Comparison of ENCODE assay signal across 8 mouse cellular contexts in the genomic region with DNA sequence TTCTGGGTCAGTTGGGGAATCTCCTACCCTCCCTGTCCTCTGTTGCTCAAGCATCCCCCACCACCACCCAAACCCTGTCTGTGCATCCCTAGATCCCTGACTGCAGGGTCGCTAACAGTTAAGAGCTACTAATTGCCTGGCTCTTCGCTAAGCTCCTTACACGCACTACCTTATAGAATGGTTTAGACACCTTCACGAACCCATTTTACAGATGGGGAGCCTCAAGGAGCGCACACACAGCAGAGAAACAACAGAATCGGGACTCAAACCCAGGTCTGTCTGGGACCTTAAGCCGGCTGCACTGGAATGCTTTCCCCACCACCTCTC. TPM values are rescaled to one million over a fixed set of nuclear protein-coding genes. Genes with fewer than 3 reads are reported as not detected.
DNase-seq lines count a peak whose midpoint lies in the region; ATAC-seq and TF ChIP-seq lines count a peak whose summit lies in the region.

No protein-coding gene starts in this region.

- ATAC-seq in frontal cortex, adult (ENCODE audit: low TSS enrichment) = peak; percentile 58
- no peak for ATAC-seq in limb, embryonic 15.5 days (ENCODE audit: insufficient number of reproducible peaks, low FRiP score, low TSS enrichment, low read depth)
- ATAC-seq in stomach, embryonic 16.5 days (ENCODE audit: insufficient read depth, low FRiP score) = no peak

- H3K27me3 ChIP-seq in thymus, adult 2 months (ENCODE audit: control insufficient read depth, insufficient read depth, low read length) = no peaks in the 10 kb centered on the region
- H3K27me3 ChIP-seq in limb, embryonic 15.5 days = no peaks in the 10 kb centered on the region
- H3K27me3 ChIP-seq in stomach, embryonic 16.5 days (ENCODE audit: control insufficient read depth, insufficient read depth, low read length) = no peaks in the 10 kb centered on the region

- peak overlapping the region; percentile 88 for H3K4me3 ChIP-seq in thymus, adult 2 months (ENCODE audit: control insufficient read depth, insufficient read depth, low read length)
- peak overlapping the region; percentile 73 for H3K4me3 ChIP-seq in limb, embryonic 15.5 days
- peak overlapping the region; percentile 74 for H3K4me3 ChIP-seq in stomach, embryonic 16.5 days (replicated peaks; ENCODE audit: low read length)

- H3K36me3 ChIP-seq in thymus, adult 2 months (ENCODE audit: control insufficient read depth, insufficient read depth, low read length) = peaks cover 17% of the 10 kb centered on the region
- peaks cover 29% of the 10 kb centered on the region for H3K36me3 ChIP-seq in limb, embryonic 15.5 days
- H3K36me3 ChIP-seq in stomach, embryonic 16.5 days (ENCODE audit: control insufficient read depth, insufficient read depth, low read length) = no peaks in the 10 kb centered on the region

- no peak for TF ChIP-seq POLR2A in thymus, adult 2 months (IDR thresholded peaks at IDR 0.05; ENCODE audit: control insufficient read depth, extremely low read depth, insufficient read depth, low read length, poor library complexity)

- H3K9me3 ChIP-seq in limb, embryonic 15.5 days = no peaks in the 10 kb centered on the region
- H3K9me3 ChIP-seq in stomach, embryonic 16.5 days (replicated peaks; ENCODE audit: control insufficient read depth, low read length) = no peaks in the 10 kb centered on the region

- 12% methylated on average over 7 of the region's 7 CpGs for WGBS in thymus, adult 2 months
- 5% methylated on average over 7 of the region's 7 CpGs for WGBS in limb, embryonic 15.5 days
- 8% methylated on average over 7 of the region's 7 CpGs for WGBS in stomach, embryonic 16.5 days

- H3K4me2 ChIP-seq in limb, embryonic 15.5 days = peak overlapping the region; percentile 79
- peak overlapping the region; percentile 84 for H3K4me2 ChIP-seq in stomach, embryonic 16.5 days (ENCODE audit: low read depth, low read length)

- no peak for TF ChIP-seq CTCF in thymus, adult 2 months (IDR thresholded peaks at IDR 0.05; ENCODE audit: borderline replicate concordance, control insufficient read depth, extremely low read depth, insufficient read depth, low read length, poor library complexity)

- H3K4me1 ChIP-seq in thymus, adult 2 months (replicated peaks; ENCODE audit: control insufficient read depth, insufficient read depth, low read length) = peaks cover 12% of the 10 kb centered on the region
- H3K4me1 ChIP-seq in limb, embryonic 15.5 days = peaks cover 16% of the 10 kb centered on the region
- peaks cover 7% of the 10 kb centered on the region; the same call in 1 of the 2 replicates for H3K4me1 ChIP-seq in stomach, embryonic 16.5 days (ENCODE audit: control insufficient read depth, insufficient read depth, low read length)

- no peak for DNase-seq in frontal cortex, adult 2 months (ENCODE audit: extremely low spot score in 1 of 2, low spot score in 1 of 2)
- DNase-seq in thymus, adult 2 months = no peak
- no peak for DNase-seq in thymus, postnatal 0 days (ENCODE audit: low spot score)
- no peak for DNase-seq in adrenal gland, postnatal 36 days
- DNase-seq in thymus, postnatal 36 days = no peak

- H3K27ac ChIP-seq in thymus, adult 2 months (ENCODE audit: control insufficient read depth, insufficient read depth, low read length) = no peak overlapping the region
- no peak overlapping the region for H3K27ac ChIP-seq in limb, embryonic 15.5 days
- H3K27ac ChIP-seq in stomach, embryonic 16.5 days (ENCODE audit: low read length) = no peak overlapping the region

- peak overlapping the region; percentile 46 for H3K9ac ChIP-seq in limb, embryonic 15.5 days
- H3K9ac ChIP-seq in stomach, embryonic 16.5 days (ENCODE audit: low read length) = peak overlapping the region; percentile 63

RNA-seq across cellular contexts. Expression of gene Yipf1, which starts 0.3 kb away (rescaled TPM):
- polyA plus RNA-seq in frontal cortex, adult 2 months (2012; rRNA removed) = 43.2 and 48.8 TPM in 2 replicates
- polyA plus RNA-seq in thymus, adult 2 months (2012; rRNA removed) = 52.0 and 57.1 TPM in 2 replicates
- 84.3 and 87.2 TPM in 2 replicates for polyA plus RNA-seq in thymus, postnatal 0 days (2015; fragmentation: Nextera tagmentation; extraction: Ambion mirVana)
- 55.6 and 57.7 TPM in 2 replicates for polyA plus RNA-seq in limb, embryonic 15.5 days (2015; fragmentation: Nextera tagmentation; extraction: Ambion mirVana)
- 58.6 and 58.9 TPM in 2 replicates for polyA plus RNA-seq in stomach, embryonic 16.5 days (2015; fragmentation: Nextera tagmentation; extraction: Ambion mirVana)
- total RNA-seq in adrenal gland, postnatal 36 days (2021) = 10 to 100 TPM; 56.4 to 90.9 TPM

RNA-seq across cellular contexts. Expression of gene Dio1, which starts 7.5 kb away (rescaled TPM):
- not detected in 2 replicates for polyA plus RNA-seq in frontal cortex, adult 2 months (2012; rRNA removed)
- polyA plus RNA-seq in thymus, adult 2 months (2012; rRNA removed) = 9.3 and 9.7 TPM in 2 replicates
- polyA plus RNA-seq in thymus, postnatal 0 days (2015; fragmentation: Nextera tagmentation; extraction: Ambion mirVana) = 6.8 and 7.2 TPM in 2 replicates
- polyA plus RNA-seq in limb, embryonic 15.5 days (2015; fragmentation: Nextera tagmentation; extraction: Ambion mirVana) = 0.20 and 0.31 TPM in 2 replicates
- polyA plus RNA-seq in stomach, embryonic 16.5 days (2015; fragmentation: Nextera tagmentation; extraction: Ambion mirVana) = 0.39 and 0.80 TPM in 2 replicates
- not detected for total RNA-seq in adrenal gland, postnatal 36 days (2021)

RNA-seq across cellular contexts. Expression of gene Ndc1, which starts 53.1 kb away (rescaled TPM):
- 11.9 and 12.5 TPM in 2 replicates for polyA plus RNA-seq in frontal cortex, adult 2 months (2012; rRNA removed)
- 34.2 and 56.8 TPM in 2 replicates for polyA plus RNA-seq in thymus, adult 2 months (2012; rRNA removed)
- polyA plus RNA-seq in thymus, postnatal 0 days (2015; fragmentation: Nextera tagmentation; extraction: Ambion mirVana) = 14.9 and 19.6 TPM in 2 replicates
- 27.1 and 28.3 TPM in 2 replicates for polyA plus RNA-seq in limb, embryonic 15.5 days (2015; fragmentation: Nextera tagmentation; extraction: Ambion mirVana)
- polyA plus RNA-seq in stomach, embryonic 16.5 days (2015; fragmentation: Nextera tagmentation; extraction: Ambion mirVana) = 24.7 and 27.0 TPM in 2 replicates
- 10 to 100 TPM in 1 of 2 experiments, 1 to 10 TPM in 1; 9.5 to 12.4 TPM for total RNA-seq in adrenal gland, postnatal 36 days (2021)
